Mouse (Mus musculus) CH12.LX (cell line): ENCODE data around the gene Olfr56. TPM values are rescaled to one million over a fixed set of nuclear protein-coding genes. Genes with fewer than 3 reads are reported as not detected.

Source experiments
- DNase-seq: peaks from one replicate; pipeline ENCODE4 v3.0.0-alpha.2; 2013; ENCODE audit errors: extremely low read depth
- H3K27ac ChIP-seq: 2 replicates; pipeline ENCODE4 v1.5.1; 2012; ENCODE audit warnings: low read depth, mild to moderate bottlenecking, control low read depth, moderate library complexity; ENCODE audit not compliant: insufficient read depth
- H3K27me3 ChIP-seq: replicated peaks from 2 replicates; pipeline ENCODE3; 2012; ENCODE audit warnings: inconsistent platforms
- H3K36me3 ChIP-seq, 2 experiments: replicated peaks in 1 of 2; 2 replicates each; pipeline versions ENCODE3 to v1.6.1; 2012; ENCODE audit warnings: inconsistent platforms in 1 of 2, low read length in 1 of 2, mild to moderate bottlenecking in 1 of 2, mixed read lengths in 1 of 2, moderate library complexity in 1 of 2; ENCODE audit not compliant: control insufficient read depth in 1 of 2, insufficient read depth in 1 of 2
- H3K4me1 ChIP-seq, 2 experiments: 2 replicates each; pipeline ENCODE4 v1.6.1; 2012; ENCODE audit warnings: inconsistent platforms in 1 of 2, moderate library complexity in 1 of 2; ENCODE audit not compliant: insufficient read depth in 2 of 2, control insufficient read depth in 1 of 2
- H3K4me2 ChIP-seq: 2 replicates; pipeline ENCODE4 v1.6.1; 2012; ENCODE audit warnings: low read depth, mild to moderate bottlenecking, control low read depth; ENCODE audit not compliant: poor library complexity, insufficient read depth, severe bottlenecking
- H3K4me3 ChIP-seq, 3 experiments: fragments of 150-350 bp in 1 of 3; sonication (generic) in 1 of 3; replicated peaks in 1 of 3; 2 replicates each; pipeline versions ENCODE3 to v1.5.1; 2011 to 2012; ENCODE audit warnings: low read depth in 2 of 3, low read length in 2 of 3, mild to moderate bottlenecking in 2 of 3, moderate library complexity in 2 of 3, control low read depth in 1 of 3, improper control_type of control experiment in 1 of 3, inconsistent platforms in 1 of 3, mixed read lengths in 1 of 3; ENCODE audit not compliant: poor library complexity in 1 of 3
- H3K79me2 ChIP-seq: replicated peaks from 2 replicates; pipeline ENCODE4 v1.6.1; 2012; ENCODE audit warnings: mild to moderate bottlenecking, moderate library complexity; ENCODE audit not compliant: control insufficient read depth, poor library complexity, insufficient read depth, severe bottlenecking; ENCODE audit errors: extremely low read depth
- H3K9ac ChIP-seq: 2 replicates; pipeline ENCODE4 v1.6.1; 2012; ENCODE audit warnings: low read depth, mild to moderate bottlenecking, control low read depth, moderate library complexity; ENCODE audit not compliant: insufficient read depth
- H3K9me3 ChIP-seq: replicated peaks from 2 replicates; pipeline ENCODE3; 2012; ENCODE audit warnings: low read length, inconsistent platforms, mixed read lengths
- CHD1 ChIP-seq: IDR thresholded peaks from 2 replicates; pipeline ENCODE4 v1.6.1; 2012; ENCODE audit warnings: low read depth, low read length, improper control_type of control experiment, inconsistent platforms
- E2F4 ChIP-seq: IDR thresholded peaks from 2 replicates; pipeline ENCODE4 v1.6.1; 2011; ENCODE audit warnings: low read depth, low read length, improper control_type of control experiment; ENCODE audit not compliant: insufficient replicate concordance
- ELF1 ChIP-seq: IDR thresholded peaks from 2 replicates; pipeline ENCODE4 v1.6.1; 2014; ENCODE audit warnings: low read depth, mild to moderate bottlenecking, inconsistent platforms, low read length, improper control_type of control experiment
- GABPA ChIP-seq: IDR thresholded peaks from 2 replicates; pipeline ENCODE4 v1.6.1; 2012; ENCODE audit warnings: low read depth, low read length, improper control_type of control experiment, inconsistent platforms; ENCODE audit not compliant: insufficient replicate concordance
- IRF4 ChIP-seq: IDR thresholded peaks from 2 replicates; pipeline ENCODE4 v1.6.1; 2014; ENCODE audit warnings: low read depth, mild to moderate bottlenecking, inconsistent platforms, low read length, improper control_type of control experiment
- JUN ChIP-seq: IDR thresholded peaks from 2 replicates; pipeline ENCODE4 v1.6.1; 2011; ENCODE audit warnings: low read depth, mild to moderate bottlenecking, low read length, improper control_type of control experiment, moderate library complexity; ENCODE audit not compliant: insufficient read depth
- MAFK ChIP-seq: IDR thresholded peaks from 2 replicates; pipeline ENCODE4 v1.6.1; 2011; ENCODE audit warnings: low read length, improper control_type of control experiment; ENCODE audit not compliant: insufficient replicate concordance
- MAX ChIP-seq: IDR thresholded peaks from 2 replicates; pipeline ENCODE4 v1.6.1; 2011; ENCODE audit warnings: low read length, improper control_type of control experiment
- MAZ ChIP-seq: IDR thresholded peaks from 2 replicates; pipeline ENCODE4 v1.6.1; 2012; ENCODE audit warnings: low read depth, mild to moderate bottlenecking, inconsistent platforms, low read length, improper control_type of control experiment, moderate library complexity
- MXI1 ChIP-seq: IDR thresholded peaks from 2 replicates; pipeline ENCODE4 v1.6.1; 2011; ENCODE audit warnings: mild to moderate bottlenecking, low read depth, low read length, improper control_type of control experiment
- MYC ChIP-seq: IDR thresholded peaks from 2 replicates; pipeline ENCODE4 v1.6.1; 2011; ENCODE audit warnings: low read depth, mild to moderate bottlenecking, improper control_type of control experiment, low read length
- NELFE ChIP-seq: IDR thresholded peaks from 2 replicates; pipeline ENCODE4 v1.6.1; 2011; ENCODE audit warnings: low read depth, low read length, improper control_type of control experiment
- NRF1 ChIP-seq: IDR thresholded peaks from 2 replicates; pipeline ENCODE4 v1.6.1; 2014; ENCODE audit warnings: low read depth, mild to moderate bottlenecking, inconsistent platforms, low read length, improper control_type of control experiment, moderate library complexity
- PAX5 ChIP-seq: IDR thresholded peaks from 2 replicates; pipeline ENCODE4 v1.6.1; 2012; ENCODE audit warnings: low read length, inconsistent platforms, mixed read lengths
- RAD21 ChIP-seq: IDR thresholded peaks from 2 replicates; pipeline ENCODE4 v1.6.1; 2011; ENCODE audit warnings: low read depth, mild to moderate bottlenecking, low read length, improper control_type of control experiment, moderate library complexity
- SIN3A ChIP-seq: IDR thresholded peaks from 2 replicates; pipeline ENCODE4 v1.6.1; 2012; ENCODE audit warnings: low read length, improper control_type of control experiment, inconsistent platforms
- SMC3 ChIP-seq: IDR thresholded peaks from 2 replicates; pipeline ENCODE4 v1.6.1; 2011; ENCODE audit warnings: low read depth, low read length, improper control_type of control experiment
- TBP ChIP-seq: conservative IDR thresholded peaks from 2 replicates; pipeline ENCODE4 v1.6.1; 2011; ENCODE audit warnings: low read depth, low read length, improper control_type of control experiment
- TCF12 ChIP-seq: IDR thresholded peaks from 2 replicates; pipeline ENCODE4 v1.6.1; 2014; ENCODE audit warnings: low read depth, mild to moderate bottlenecking, inconsistent platforms, low read length, improper control_type of control experiment
- UBTF ChIP-seq: IDR thresholded peaks from 2 replicates; pipeline ENCODE4 v1.6.1; 2012; ENCODE audit warnings: low read depth, mild to moderate bottlenecking, inconsistent platforms, low read length, improper control_type of control experiment, moderate library complexity
- ZC3H11A ChIP-seq: IDR thresholded peaks from 2 replicates; pipeline ENCODE4 v1.6.1; 2012; ENCODE audit warnings: low read depth, mild to moderate bottlenecking, inconsistent platforms, low read length, improper control_type of control experiment
- ZKSCAN1 ChIP-seq: IDR thresholded peaks from 2 replicates; pipeline ENCODE4 v1.6.1; 2012; ENCODE audit warnings: low read depth, inconsistent platforms, low read length, improper control_type of control experiment, borderline replicate concordance
- ZMIZ1 ChIP-seq: IDR thresholded peaks from 2 replicates; pipeline ENCODE4 v1.6.1; 2012; ENCODE audit warnings: low read depth, mild to moderate bottlenecking, inconsistent platforms, low read length, improper control_type of control experiment
- dilution Hi-C: fragments of 300-500 bp; cut with MboI; formaldehyde crosslinking; loops from 2 replicates; pipeline ENCODE4 v1.14.3; 2020; ENCODE audit warnings: low sequenced_read_pairs; ENCODE audit not compliant: extremely low pct_unique_long_range_greater_than_20kb, extremely low pct_ligation_motif_present
- in situ Hi-C: fragments of 300-500 bp; cut with MboI; formaldehyde crosslinking; loops from 3 replicates; pipeline ENCODE4 v1.14.3; 2019; ENCODE audit warnings: low sequenced_read_pairs, low pct_ligation_motif_present, low pct_unique_long_range_greater_than_20kb, mixed read lengths
- polyA plus RNA-seq: library from polyadenylated mRNA; unstranded; fragments of >175 nt; gene quantifications from 2 replicates; pipeline ENCODE4 v1.2.1, GENCODE M21; 2012; ENCODE audit warnings: low read depth; ENCODE audit not compliant: insufficient read length
- total RNA-seq, 2 experiments: library from RNA; depleted of rRNA; stranded (reverse); fragments of 300-350 nt in 1 of 2; fragments of >200 nt in 1 of 2; gene quantifications; 2 replicates each; pipeline ENCODE4 v1.2.3; 2012 to 2014

Olfr56 gene
- total and polyA plus RNA-seq, 3 experiments = not detected

DNA sequence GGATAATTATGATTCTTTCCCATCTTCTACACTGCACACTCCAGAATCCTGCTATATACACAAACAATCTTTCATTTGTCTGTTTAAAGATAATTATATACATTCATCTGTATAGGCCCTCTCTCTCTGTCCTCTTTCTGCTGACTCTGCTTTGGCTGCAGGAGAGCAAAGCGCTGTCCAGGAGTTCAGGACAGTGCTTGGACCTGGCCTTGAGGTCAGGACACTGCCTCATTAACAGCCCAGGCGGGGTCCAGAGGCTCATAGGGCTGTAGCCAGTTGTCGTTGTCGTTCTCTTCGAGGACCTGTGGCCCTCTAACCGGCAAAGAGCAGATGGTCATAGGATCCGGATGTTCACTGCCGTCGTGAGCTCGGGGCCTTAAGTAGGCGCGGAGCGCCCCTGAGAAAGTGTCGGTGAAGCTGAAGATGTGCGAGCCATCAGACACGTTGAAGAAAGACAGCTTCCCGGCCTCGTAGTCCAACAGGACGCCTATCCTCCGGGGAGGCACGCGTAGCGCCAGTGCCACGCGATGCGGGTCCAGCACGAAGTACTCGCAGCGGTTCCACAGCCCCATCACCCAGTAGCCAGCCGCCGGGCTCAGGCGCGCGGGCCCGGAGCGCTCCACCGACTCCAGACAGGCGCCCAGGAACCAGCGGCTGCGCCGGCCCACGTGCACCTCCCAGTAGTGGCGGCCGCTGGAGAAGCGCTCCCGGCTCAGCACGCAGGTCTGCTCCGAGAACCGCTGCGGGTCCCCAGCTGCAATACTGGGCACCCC lies 190.3 kb downstream of the Olfr56 start:
- Histone ChIP-seq H3K9ac (no peak overlapping the region), H3K4me3 (no peak overlapping the region), H3K9me3 (peaks cover 10% of the 10 kb centered on the region), H3K79me2 (no peaks in the 10 kb centered on the region), H3K4me2 (no peak overlapping the region), H3K36me3 (no peaks in the 10 kb centered on the region), H3K27ac (no peak overlapping the region), H3K27me3 (no peaks in the 10 kb centered on the region), H3K4me1 (no peaks in the 10 kb centered on the region)
- no peak for DNase-seq
- dilution Hi-C loops = no loop called here
- TF ChIP-seq TBP (no peak), GABPA (no peak), ELF1 (no peak), IRF4 (no peak), MXI1 (no peak), JUN (no peak), MAFK (no peak), ZC3H11A (no peak)
- in situ Hi-C loops = no loop called here

DNA sequence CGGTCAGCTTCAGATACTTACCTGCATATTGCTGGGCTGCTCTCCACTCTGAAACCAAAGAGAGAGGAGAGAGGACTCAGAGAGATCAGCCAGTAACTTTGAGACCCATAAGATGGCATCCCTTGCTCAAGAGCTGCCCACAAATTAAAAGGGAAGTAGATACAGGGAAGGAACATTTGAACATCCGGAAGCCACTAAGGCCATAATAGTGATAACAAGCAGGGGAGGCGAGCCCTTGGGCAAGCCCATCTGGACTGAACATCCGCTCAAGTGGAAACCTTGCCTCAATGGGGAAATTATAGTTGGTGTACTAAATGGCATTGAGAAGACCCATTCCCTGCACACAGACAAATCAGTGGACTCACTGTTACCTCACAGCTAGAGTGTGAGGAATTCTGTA lies 191.9 kb downstream of the Olfr56 start:
- no peak overlapping the region for H3K9ac ChIP-seq
- in situ Hi-C loops = no loop called here
- H3K4me3 ChIP-seq = no peak overlapping the region
- no peak overlapping the region for H3K4me2 ChIP-seq
- no peak for DNase-seq
- no peak for TF ChIP-seq ELF1
- no peak for TF ChIP-seq JUN
- TF ChIP-seq GABPA = no peak
- TF ChIP-seq MAZ = no peak
- no peak for TF ChIP-seq MYC
- no peak for TF ChIP-seq ZMIZ1
- TF ChIP-seq SIN3A = no peak
- no peak for TF ChIP-seq NRF1
- no peak for TF ChIP-seq TCF12
- no peak for TF ChIP-seq ZKSCAN1
- TF ChIP-seq CHD1 = no peak
- no peak for TF ChIP-seq ZC3H11A
- no peak for TF ChIP-seq UBTF
- TF ChIP-seq PAX5 = no peak
- no peak for TF ChIP-seq SMC3
- no peak for TF ChIP-seq MAX
- no peak for TF ChIP-seq NELFE
- TF ChIP-seq E2F4 = no peak
- TF ChIP-seq RAD21 = no peak
- TF ChIP-seq, all 38 proteins: peak for 0
- dilution Hi-C loops = no loop called here
- H3K27me3 ChIP-seq = no peaks in the 10 kb centered on the region
- no peaks in the 10 kb centered on the region for H3K36me3 ChIP-seq
- H3K4me1 ChIP-seq = no peaks in the 10 kb centered on the region
- peaks cover 10% of the 10 kb centered on the region for H3K9me3 ChIP-seq
- H3K79me2 ChIP-seq = no peaks in the 10 kb centered on the region
- no peak overlapping the region for H3K27ac ChIP-seq
